Mouse (Mus musculus) midbrain, postnatal 0 days (tissue): Measurements from ENCODE around the gene Adssl1. TPM values are rescaled to one million over a fixed set of nuclear protein-coding genes. Genes with fewer than 3 reads are reported as not detected.

Experiments used
- ATAC-seq: fragments of 200-750 bp; cut with Nextera tagmentation; 2 replicates; pipeline ENCODE4 v1.8.0; 2017; ENCODE audit warnings: moderate number of reproducible peaks, mild to moderate bottlenecking, moderate TSS enrichment, moderate library complexity; ENCODE audit not compliant: low FRiP score
- DNase-seq: peaks from one replicate; pipeline ENCODE4 v3.0.0-alpha.2; 2015; ENCODE audit warnings: low spot score
- H3K27ac ChIP-seq: fragments of 300-500 bp; sonication (generic); 2 replicates; pipeline ENCODE4 v1.5.1; 2014; ENCODE audit warnings: low read depth, mild to moderate bottlenecking, low read length, mixed read lengths
- H3K27me3 ChIP-seq: fragments of 300-500 bp; sonication (generic); 2 replicates; pipeline ENCODE4 v1.6.1; 2014; ENCODE audit warnings: low read length, control low read depth, mixed read lengths; ENCODE audit not compliant: insufficient read depth
- H3K36me3 ChIP-seq: fragments of 300-500 bp; sonication (generic); 2 replicates; pipeline ENCODE4 v1.6.1; 2014; ENCODE audit warnings: low read length, control low read depth, mixed read lengths; ENCODE audit not compliant: insufficient read depth
- H3K4me1 ChIP-seq: fragments of 300-500 bp; sonication (generic); 2 replicates; pipeline ENCODE4 v1.6.1; 2014; ENCODE audit warnings: mild to moderate bottlenecking, control low read depth, antibody characterized with exemption, low read length, mixed read lengths; ENCODE audit not compliant: insufficient read depth
- H3K4me2 ChIP-seq: fragments of 300-500 bp; sonication (generic); 2 replicates; pipeline ENCODE4 v1.6.1; 2014; ENCODE audit warnings: low read depth, mild to moderate bottlenecking, low read length, mixed read lengths; ENCODE audit not compliant: poor library complexity, severe bottlenecking
- H3K4me3 ChIP-seq: fragments of 300-500 bp; sonication (generic); 2 replicates; pipeline ENCODE4 v1.5.1; 2014; ENCODE audit warnings: low read depth, mild to moderate bottlenecking, low read length, moderate library complexity
- H3K9ac ChIP-seq: fragments of 300-500 bp; sonication (generic); replicated peaks from 2 replicates; pipeline ENCODE4 v1.6.1; 2014; ENCODE audit warnings: mild to moderate bottlenecking, low read length, moderate library complexity, mixed read lengths; ENCODE audit not compliant: poor library complexity, severe bottlenecking
- H3K9me3 ChIP-seq: fragments of 300-500 bp; sonication (generic); 2 replicates; pipeline ENCODE4 v1.6.1; 2016; ENCODE audit warnings: low read length, control low read depth
- CTCF ChIP-seq: IDR thresholded peaks from 2 replicates; pipeline ENCODE4 v1.5.1; 2016; ENCODE audit warnings: antibody characterized with exemption, mild to moderate bottlenecking
- WGBS: fragments of 180-500 bp; shearing (Covaris S2); extraction: QIAGEN DNeasy Blood & Tissue Kit; methylation state at CpG from one replicate; pipeline ENCODE4 v1.1.7; 2014; 5-methylcytosine and 5-hydroxymethylcytosine counted together
- polyA plus RNA-seq: library from polyadenylated mRNA; unstranded; fragments of >200 nt; fragmentation: Nextera tagmentation; extraction: Ambion mirVana; gene quantifications from 2 replicates; pipeline ENCODE4 v1.2.1, GENCODE M21; 2015
- total RNA-seq: library from RNA; depleted of rRNA; stranded (reverse); fragments of >200 nt; gene quantifications from 2 replicates; pipeline ENCODE4 v1.2.3, GENCODE M21; 2014

Adssl1 gene
- total and polyA plus RNA-seq, 2 experiments from 2014 or later: 4.1 to 8.2 TPM

DNA sequence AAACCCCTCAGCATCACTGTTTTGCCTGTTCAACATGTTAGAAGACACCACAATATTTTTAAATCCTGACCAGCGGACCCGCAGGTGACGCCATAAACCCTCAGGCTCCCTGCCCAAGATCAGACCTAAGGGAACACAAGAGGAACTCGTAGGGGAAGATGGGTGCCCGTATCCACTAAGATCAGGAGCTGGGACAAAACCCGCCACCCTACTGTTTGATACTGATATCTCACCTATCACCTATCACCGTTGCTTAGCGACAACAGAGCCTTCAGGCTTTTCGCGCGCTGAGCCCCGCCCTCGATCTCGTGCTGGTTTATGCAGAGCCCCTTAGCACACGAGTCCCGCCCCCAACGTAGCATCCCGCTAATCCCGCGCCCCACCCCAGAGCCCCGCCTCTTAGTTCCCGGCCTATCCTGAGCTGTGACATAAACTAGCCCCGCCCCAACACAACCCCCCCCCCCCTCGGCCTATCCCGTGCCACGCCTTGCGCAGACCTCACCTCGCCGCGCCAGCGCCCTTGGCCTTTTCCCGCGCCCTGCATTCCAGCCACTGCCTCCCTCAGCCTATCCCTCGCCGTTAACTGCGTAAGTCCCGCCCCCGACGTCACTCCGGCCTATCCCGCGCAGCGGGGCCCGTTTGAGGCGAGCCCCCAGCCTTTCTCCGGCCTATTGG, 24.5 kb downstream of the Adssl1 start, which contains the start of gene Siva1:
Gene Siva1 (plus strand): TSS at position 500 of the 675 bp plus-strand sequence.
- DNase-seq (peak; percentile 98), ATAC-seq (peak; percentile 96)
- peaks cover 4% of the 10 kb centered on the region; the same call in 1 of the 2 replicates for H3K36me3 ChIP-seq
- H3K4me3 ChIP-seq: peak within 1 kb of the TSS; percentile 64
- peak within 1 kb of the TSS; percentile 78 for H3K4me2 ChIP-seq
- peak within 1 kb of the TSS; percentile 50 for H3K9ac ChIP-seq
- no peak for TF ChIP-seq CTCF
- WGBS: 1% methylated on average over 39 of the region's 46 CpGs
- H3K27ac ChIP-seq: peak within 1 kb of the TSS; percentile 74
- H3K27me3 ChIP-seq: no peaks in the 10 kb centered on the region
- H3K9me3 ChIP-seq: no peaks in the 10 kb centered on the region
- H3K4me1 ChIP-seq: peaks cover 11% of the 10 kb centered on the region; the same call in 1 of the 2 replicates

DNA sequence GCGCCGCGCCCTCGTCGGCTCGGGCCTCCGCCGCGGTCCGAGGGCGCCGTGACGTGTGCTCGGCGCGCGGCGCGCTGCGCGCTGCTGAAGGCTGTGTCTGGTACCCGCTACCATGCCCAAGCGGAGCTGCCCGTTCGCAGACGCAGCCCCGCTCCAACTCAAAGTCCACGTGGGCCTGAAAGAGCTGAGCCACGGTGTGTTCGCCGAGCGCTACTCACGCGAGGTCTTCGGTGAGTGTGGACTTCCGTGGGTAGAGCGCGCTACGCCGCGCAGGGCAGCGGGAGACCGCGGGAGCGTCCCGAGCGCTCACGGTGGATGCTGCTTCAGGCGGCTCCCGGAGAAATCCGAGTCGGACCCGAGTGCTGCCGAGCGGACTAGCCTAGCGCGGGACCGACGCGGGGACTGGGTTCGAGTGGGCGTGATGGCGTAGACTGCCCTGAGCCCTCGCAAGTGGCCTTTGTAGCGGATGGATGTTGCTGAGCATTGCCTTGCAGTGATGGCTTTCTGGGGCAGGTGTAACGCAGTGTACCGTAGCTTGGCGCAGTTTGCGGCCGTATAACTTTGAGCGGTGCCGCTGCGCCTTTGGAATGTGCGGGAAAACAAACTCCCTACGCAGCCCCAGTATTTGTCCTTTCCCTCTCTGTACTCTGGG, 25.1 kb downstream of the Adssl1 start:
- peaks cover 11% of the 10 kb centered on the region; the same call in 1 of the 2 replicates for H3K4me1 ChIP-seq
- no peak for TF ChIP-seq CTCF
- H3K4me3 ChIP-seq: peak overlapping the region; percentile 64
- H3K9ac ChIP-seq: peak overlapping the region; percentile 50
- H3K27me3 ChIP-seq: no peaks in the 10 kb centered on the region
- under 1% methylated on average over 75 of the region's 75 CpGs for WGBS
- DNase-seq (no peak), ATAC-seq (peak; percentile 79; the same call in 1 of the 2 replicates)
- peak overlapping the region; percentile 78 for H3K4me2 ChIP-seq
- peaks cover 9% of the 10 kb centered on the region; the same call in 1 of the 2 replicates for H3K36me3 ChIP-seq
- peak overlapping the region; percentile 74 for H3K27ac ChIP-seq
- no peaks in the 10 kb centered on the region for H3K9me3 ChIP-seq

GRCm38 (mm10) chr12:112646139-112646538, 26.3 kb downstream of the Adssl1 start:
- Histone ChIP-seq H3K9ac (no peak overlapping the region), H3K4me1 (peaks cover 11% of the 10 kb centered on the region; the same call in 1 of the 2 replicates), H3K4me2 (peak overlapping the region; percentile 78), H3K36me3 (peaks cover 9% of the 10 kb centered on the region; the same call in 1 of the 2 replicates), H3K9me3 (no peaks in the 10 kb centered on the region), H3K4me3 (no peak overlapping the region), H3K27me3 (no peaks in the 10 kb centered on the region), H3K27ac (no peak overlapping the region)
- TF ChIP-seq CTCF: no peak
- DNase-seq (no peak), ATAC-seq (no peak)
- 57% methylated on average over 6 of the region's 6 CpGs for WGBS

- H3K27me3 ChIP-seq: no peaks in the 10 kb centered on the region
- no peak for ATAC-seq
- no peak for TF ChIP-seq CTCF
- H3K4me3 ChIP-seq: no peak overlapping the region
- H3K4me2 ChIP-seq: no peak overlapping the region
- 94% methylated on average over 5 of the region's 5 CpGs for WGBS
- no peak overlapping the region for H3K27ac ChIP-seq
- H3K9me3 ChIP-seq: no peaks in the 10 kb centered on the region
- peaks cover 9% of the 10 kb centered on the region; the same call in 1 of the 2 replicates for H3K36me3 ChIP-seq
- peaks cover 11% of the 10 kb centered on the region; the same call in 1 of the 2 replicates for H3K4me1 ChIP-seq
- no peak overlapping the region for H3K9ac ChIP-seq
- DNase-seq: no peak
These were observed 28.2 kb downstream of the Adssl1 start for GRCm38 (mm10) chr12:112648081-112648480.

GRCm38 (mm10) chr12:112651778-112652439, 32.1 kb downstream of the Adssl1 start:
- Histone ChIP-seq H3K27ac (no peak overlapping the region), H3K4me1 (no peaks in the 10 kb centered on the region), H3K9ac (no peak overlapping the region), H3K4me3 (no peak overlapping the region), H3K4me2 (no peak overlapping the region), H3K9me3 (no peaks in the 10 kb centered on the region), H3K27me3 (no peaks in the 10 kb centered on the region), H3K36me3 (peaks cover 35% of the 10 kb centered on the region)
- 83% methylated on average over 5 of the region's 5 CpGs for WGBS
- DNase-seq (no peak), ATAC-seq (no peak)
- TF ChIP-seq CTCF: no peak
